Mouse (Mus musculus): ENCODE data around the gene Prm2. TPM values are rescaled to one million over a fixed set of nuclear protein-coding genes. Genes with fewer than 3 reads are reported as not detected.
"Not testable (repeated sequence)": the region's sequence is repeated elsewhere in the genome, so short reads cannot be mapped to it uniquely, and the experiment has no call there.

Gene Prm2
- polyA plus RNA-seq, 1 experiment from 2014 or later, result not detected

- not testable (repeated sequence) for H3K4me2 ChIP-seq; H3K4me1 ChIP-seq; H3K9ac ChIP-seq; ATAC-seq (replicated peaks); H3K4me3 ChIP-seq; H3K36me3 ChIP-seq (replicated peaks); H3K9me3 ChIP-seq; H3K27me3 ChIP-seq (replicated peaks); H3K27ac ChIP-seq
- 88% methylated on average over 3 of the region's 3 CpGs for WGBS
Observed at GRCm38 (mm10) chr16:10802420-10802819, 6.5 kb upstream of the Prm2 start.

GRCm38 (mm10) chr16:10790702-10791101 is 5.2 kb downstream of the Prm2 start, which contains the start of gene Prm3:
Gene Prm3, minus strand, starts transcription at chr16:10790914.
- 83% methylated on average over 9 of the region's 9 CpGs for WGBS
- peaks cover 9% of the 10 kb centered on the region for H3K4me1 ChIP-seq
- H3K9me3 ChIP-seq, result no peaks in the 10 kb centered on the region
- no peak within 1 kb of the TSS for H3K27ac ChIP-seq
- H3K36me3 ChIP-seq (replicated peaks), result no peaks in the 10 kb centered on the region
- no peak within 1 kb of the TSS for H3K9ac ChIP-seq
- no peaks in the 10 kb centered on the region for H3K27me3 ChIP-seq (replicated peaks)
- no peak within 1 kb of the TSS for H3K4me2 ChIP-seq
- no peak within 1 kb of the TSS for H3K4me3 ChIP-seq
- ATAC-seq (replicated peaks), result no peak

- ATAC-seq (replicated peaks), result no peak
- no peak overlapping the region for H3K9ac ChIP-seq
- 64% methylated on average over 4 of the region's 4 CpGs for WGBS
- peaks cover 19% of the 10 kb centered on the region for H3K4me1 ChIP-seq
- H3K4me2 ChIP-seq, result no peak overlapping the region
- H3K27me3 ChIP-seq (replicated peaks), result no peaks in the 10 kb centered on the region
- no peak overlapping the region for H3K4me3 ChIP-seq
- no peak overlapping the region for H3K27ac ChIP-seq
- no peaks in the 10 kb centered on the region for H3K36me3 ChIP-seq (replicated peaks)
- H3K9me3 ChIP-seq, result no peaks in the 10 kb centered on the region
Observed at GRCm38 (mm10) chr16:10788866-10789265, 7.1 kb downstream of the Prm2 start.

GRCm38 (mm10) chr16:10788271-10788670 is 7.7 kb downstream of the Prm2 start, which contains the start of gene Tnp2:
Gene Tnp2, minus strand, starts transcription at chr16:10788660.
- Histone ChIP-seq H3K36me3 (replicated peaks) (no peaks in the 10 kb centered on the region), H3K4me2 (no peak within 1 kb of the TSS), H3K9me3 (no peaks in the 10 kb centered on the region), H3K27me3 (replicated peaks) (peaks cover 2% of the 10 kb centered on the region; the same call in 1 of the 2 replicates), H3K9ac (no peak within 1 kb of the TSS), H3K27ac (no peak within 1 kb of the TSS), H3K4me3 (no peak within 1 kb of the TSS), H3K4me1 (peaks cover 23% of the 10 kb centered on the region)
- ATAC-seq (replicated peaks), result no peak
- 62% methylated on average over 16 of the region's 16 CpGs for WGBS

GRCm38 (mm10) chr16:10787548-10788058 is 8.3 kb downstream of the Prm2 start:
- Histone ChIP-seq H3K27ac (no peak overlapping the region), H3K4me1 (peaks cover 30% of the 10 kb centered on the region), H3K9ac (no peak overlapping the region), H3K36me3 (replicated peaks) (no peaks in the 10 kb centered on the region), H3K4me3 (no peak overlapping the region), H3K4me2 (no peak overlapping the region), H3K9me3 (no peaks in the 10 kb centered on the region), H3K27me3 (replicated peaks) (peaks cover 8% of the 10 kb centered on the region; the same call in 1 of the 2 replicates)
- 83% methylated on average over 7 of the region's 7 CpGs for WGBS
- no peak for ATAC-seq (replicated peaks)

GRCm38 (mm10) chr16:10786782-10787547 is 9.0 kb downstream of the Prm2 start:
- Histone ChIP-seq H3K9me3 (no peaks in the 10 kb centered on the region), H3K4me3 (no peak overlapping the region), H3K4me2 (peak overlapping the region; percentile 91), H3K9ac (no peak overlapping the region), H3K36me3 (replicated peaks) (no peaks in the 10 kb centered on the region), H3K27ac (no peak overlapping the region), H3K4me1 (peaks cover 35% of the 10 kb centered on the region), H3K27me3 (replicated peaks) (peaks cover 8% of the 10 kb centered on the region; the same call in 1 of the 2 replicates)
- ATAC-seq (replicated peaks), result no peak
- 71% methylated on average over 4 of the region's 4 CpGs for WGBS

- H3K4me1 ChIP-seq, result peaks cover 35% of the 10 kb centered on the region
- H3K36me3 ChIP-seq (replicated peaks), result no peaks in the 10 kb centered on the region
- peak overlapping the region; percentile 55 for H3K9ac ChIP-seq
- peak overlapping the region; percentile 83 for H3K27ac ChIP-seq
- no peaks in the 10 kb centered on the region for H3K9me3 ChIP-seq
- H3K4me3 ChIP-seq, result peak overlapping the region; percentile 53
- whole genome bisulfite sequencing, result under 1% methylated on average over 9 of the region's 9 CpGs
- peak overlapping the region; percentile 91 for H3K4me2 ChIP-seq
- H3K27me3 ChIP-seq (replicated peaks), result peaks cover 8% of the 10 kb centered on the region; the same call in 1 of the 2 replicates
- ATAC-seq (replicated peaks), result peak; percentile 50
Observed at GRCm38 (mm10) chr16:10786288-10786687, 9.6 kb downstream of the Prm2 start.

- under 1% methylated on average over 56 of the region's 59 CpGs for WGBS
- no peaks in the 10 kb centered on the region for H3K36me3 ChIP-seq (replicated peaks)
- peak within 1 kb of the TSS; percentile 55 for H3K9ac ChIP-seq
- peaks cover 8% of the 10 kb centered on the region; the same call in 1 of the 2 replicates for H3K27me3 ChIP-seq (replicated peaks)
- H3K4me2 ChIP-seq, result peak within 1 kb of the TSS; percentile 91
- ATAC-seq (replicated peaks), result peak; percentile 89
- no peaks in the 10 kb centered on the region for H3K9me3 ChIP-seq
- peak within 1 kb of the TSS; percentile 53 for H3K4me3 ChIP-seq
- H3K27ac ChIP-seq, result peak within 1 kb of the TSS; percentile 83
- H3K4me1 ChIP-seq, result peaks cover 35% of the 10 kb centered on the region
Observed at GRCm38 (mm10) chr16:10785371-10786231, 10.3 kb downstream of the Prm2 start, which contains the start of gene Socs1. Gene Socs1, minus strand, starts transcription at chr16:10785536.

- WGBS, result under 1% methylated on average over 53 of the region's 55 CpGs
Observed at GRCm38 (mm10) chr16:10784793-10785370, 11.1 kb downstream of the Prm2 start.

GRCm38 (mm10) chr16:10783883-10784792 is 11.8 kb downstream of the Prm2 start:
- peak; percentile 15 for ATAC-seq (replicated peaks)
- peak overlapping the region; percentile 91 for H3K4me2 ChIP-seq
- H3K36me3 ChIP-seq (replicated peaks), result no peaks in the 10 kb centered on the region
- peak overlapping the region; percentile 53 for H3K4me3 ChIP-seq
- H3K9me3 ChIP-seq, result no peaks in the 10 kb centered on the region
- peaks cover 35% of the 10 kb centered on the region for H3K4me1 ChIP-seq
- 3% methylated on average over 81 of the region's 81 CpGs for WGBS
- peaks cover 8% of the 10 kb centered on the region; the same call in 1 of the 2 replicates for H3K27me3 ChIP-seq (replicated peaks)
- H3K9ac ChIP-seq, result peak overlapping the region; percentile 55
- H3K27ac ChIP-seq, result peak overlapping the region; percentile 83

More at GRCm38 (mm10) chr16:10784793-10785370, 11.1 kb downstream of the Prm2 start:
- Histone ChIP-seq H3K4me1 (peaks cover 35% of the 10 kb centered on the region), H3K9me3 (no peaks in the 10 kb centered on the region), H3K36me3 (replicated peaks) (no peaks in the 10 kb centered on the region), H3K4me2 (peak overlapping the region; percentile 91), H3K9ac (peak overlapping the region; percentile 55), H3K27ac (peak overlapping the region; percentile 83), H3K4me3 (peak overlapping the region; percentile 53), H3K27me3 (replicated peaks) (peaks cover 8% of the 10 kb centered on the region; the same call in 1 of the 2 replicates)
- ATAC-seq (replicated peaks), result peak; percentile 85

- Histone ChIP-seq H3K9me3 (no peaks in the 10 kb centered on the region), H3K9ac (no peak overlapping the region), H3K4me1 (peaks cover 35% of the 10 kb centered on the region), H3K4me3 (no peak overlapping the region), H3K4me2 (peak overlapping the region; percentile 91), H3K27me3 (replicated peaks) (peaks cover 8% of the 10 kb centered on the region; the same call in 1 of the 2 replicates), H3K36me3 (replicated peaks) (no peaks in the 10 kb centered on the region), H3K27ac (no peak overlapping the region)
- no peak for ATAC-seq (replicated peaks)
- 70% methylated on average over 8 of the region's 8 CpGs for WGBS
Observed at GRCm38 (mm10) chr16:10783451-10783850, 12.5 kb downstream of the Prm2 start.

All from midbrain, embryonic 15.5 days (tissue).